Mouse (Mus musculus): ENCODE measurements around the gene 9530053A07Rik. TPM values are rescaled to one million over a fixed set of nuclear protein-coding genes. Genes with fewer than 3 reads are reported as not detected.

9530053A07Rik gene
- polyA plus RNA-seq, 1 experiment from 2014 or later: 0.05 TPM

- Histone ChIP-seq H3K27ac (ENCODE audit: low read depth, low read length) (no peak overlapping the region), H3K4me3 (ENCODE audit: low read depth, low read length) (no peak overlapping the region), H3K4me1 (replicated peaks; ENCODE audit: control insufficient read depth, insufficient read depth, low read length) (no peaks in the 10 kb centered on the region; the same call in 1 of the 2 replicates), H3K9ac (ENCODE audit: low read depth, low read length) (no peak overlapping the region), H3K9me3 (ENCODE audit: control insufficient read depth, low read length) (no peaks in the 10 kb centered on the region), H3K4me2 (replicated peaks; ENCODE audit: low read depth, low read length) (no peak overlapping the region), H3K27me3 (ENCODE audit: control insufficient read depth, insufficient read depth, low read length) (no peaks in the 10 kb centered on the region), H3K36me3 (ENCODE audit: control insufficient read depth, insufficient read depth, low read length) (peaks cover 46% of the 10 kb centered on the region)
- WGBS: 98% methylated on average over 22 of the region's 22 CpGs
- DNase-seq (ENCODE audit: low spot score) (no peak), ATAC-seq (ENCODE audit: low FRiP score) (no peak)
Observed at GRCm38 (mm10) chr7:28182320-28182719, 53.1 kb downstream of the 9530053A07Rik start.

- Histone ChIP-seq H3K4me2 (replicated peaks; ENCODE audit: low read depth, low read length) (no peak overlapping the region), H3K27me3 (ENCODE audit: control insufficient read depth, insufficient read depth, low read length) (no peaks in the 10 kb centered on the region), H3K4me3 (ENCODE audit: low read depth, low read length) (no peak overlapping the region), H3K27ac (ENCODE audit: low read depth, low read length) (no peak overlapping the region), H3K9ac (ENCODE audit: low read depth, low read length) (no peak overlapping the region), H3K4me1 (replicated peaks; ENCODE audit: control insufficient read depth, insufficient read depth, low read length) (no peaks in the 10 kb centered on the region; the same call in 1 of the 2 replicates), H3K9me3 (ENCODE audit: control insufficient read depth, low read length) (no peaks in the 10 kb centered on the region), H3K36me3 (ENCODE audit: control insufficient read depth, insufficient read depth, low read length) (peaks cover 50% of the 10 kb centered on the region)
- DNase-seq (ENCODE audit: low spot score): no peak
- 94% methylated on average over 14 of the region's 14 CpGs for WGBS
- no peak for ATAC-seq (ENCODE audit: low FRiP score)
Observed at GRCm38 (mm10) chr7:28185884-28186283, 56.6 kb downstream of the 9530053A07Rik start.

GRCm38 (mm10) chr7:28186631-28187030 is 57.4 kb downstream of the 9530053A07Rik start:
- Histone ChIP-seq H3K9ac (ENCODE audit: low read depth, low read length) (no peak overlapping the region), H3K4me3 (ENCODE audit: low read depth, low read length) (no peak overlapping the region), H3K27ac (ENCODE audit: low read depth, low read length) (no peak overlapping the region), H3K36me3 (ENCODE audit: control insufficient read depth, insufficient read depth, low read length) (peaks cover 50% of the 10 kb centered on the region), H3K4me2 (replicated peaks; ENCODE audit: low read depth, low read length) (no peak overlapping the region), H3K9me3 (ENCODE audit: control insufficient read depth, low read length) (no peaks in the 10 kb centered on the region), H3K4me1 (replicated peaks; ENCODE audit: control insufficient read depth, insufficient read depth, low read length) (no peaks in the 10 kb centered on the region), H3K27me3 (ENCODE audit: control insufficient read depth, insufficient read depth, low read length) (no peaks in the 10 kb centered on the region)
- ATAC-seq (ENCODE audit: low FRiP score) (no peak), DNase-seq (ENCODE audit: low spot score) (no peak)
- WGBS: 90% methylated on average over 8 of the region's 8 CpGs

GRCm38 (mm10) chr7:28191489-28191888 is 62.2 kb downstream of the 9530053A07Rik start:
- Histone ChIP-seq H3K27ac (ENCODE audit: low read depth, low read length) (no peak overlapping the region), H3K4me3 (ENCODE audit: low read depth, low read length) (no peak overlapping the region), H3K36me3 (ENCODE audit: control insufficient read depth, insufficient read depth, low read length) (peaks cover 17% of the 10 kb centered on the region), H3K4me1 (replicated peaks; ENCODE audit: control insufficient read depth, insufficient read depth, low read length) (no peaks in the 10 kb centered on the region), H3K9me3 (ENCODE audit: control insufficient read depth, low read length) (no peaks in the 10 kb centered on the region), H3K27me3 (ENCODE audit: control insufficient read depth, insufficient read depth, low read length) (no peaks in the 10 kb centered on the region), H3K9ac (ENCODE audit: low read depth, low read length) (no peak overlapping the region), H3K4me2 (replicated peaks; ENCODE audit: low read depth, low read length) (no peak overlapping the region)
- DNase-seq (ENCODE audit: low spot score) (no peak), ATAC-seq (ENCODE audit: low FRiP score) (no peak)
- 98% methylated on average over 3 of the region's 3 CpGs for WGBS

- Histone ChIP-seq H3K4me3 (ENCODE audit: low read depth, low read length) (no peak overlapping the region), H3K9me3 (ENCODE audit: control insufficient read depth, low read length) (no peaks in the 10 kb centered on the region), H3K27me3 (ENCODE audit: control insufficient read depth, insufficient read depth, low read length) (no peaks in the 10 kb centered on the region), H3K9ac (ENCODE audit: low read depth, low read length) (no peak overlapping the region), H3K27ac (ENCODE audit: low read depth, low read length) (no peak overlapping the region), H3K4me1 (replicated peaks; ENCODE audit: control insufficient read depth, insufficient read depth, low read length) (no peaks in the 10 kb centered on the region), H3K36me3 (ENCODE audit: control insufficient read depth, insufficient read depth, low read length) (peaks cover 14% of the 10 kb centered on the region), H3K4me2 (replicated peaks; ENCODE audit: low read depth, low read length) (no peak overlapping the region)
- DNase-seq (ENCODE audit: low spot score) (no peak), ATAC-seq (ENCODE audit: low FRiP score) (no peak)
- WGBS: 95% methylated on average over 1 of the region's 1 CpGs
Observed at GRCm38 (mm10) chr7:28191903-28192302, 62.6 kb downstream of the 9530053A07Rik start.

GRCm38 (mm10) chr7:28195414-28196098 is 66.3 kb downstream of the 9530053A07Rik start:
- no peaks in the 10 kb centered on the region for H3K9me3 ChIP-seq (ENCODE audit: control insufficient read depth, low read length)
- WGBS: 84% methylated on average over 5 of the region's 5 CpGs
- ATAC-seq (ENCODE audit: low FRiP score) (no peak), DNase-seq (ENCODE audit: low spot score) (no peak)
- no peak overlapping the region for H3K4me3 ChIP-seq (ENCODE audit: low read depth, low read length)
- H3K27me3 ChIP-seq (ENCODE audit: control insufficient read depth, insufficient read depth, low read length): no peaks in the 10 kb centered on the region
- no peak overlapping the region for H3K4me2 ChIP-seq (replicated peaks; ENCODE audit: low read depth, low read length)
- peaks cover 5% of the 10 kb centered on the region; the same call in 1 of the 2 replicates for H3K36me3 ChIP-seq (ENCODE audit: control insufficient read depth, insufficient read depth, low read length)
- H3K4me1 ChIP-seq (replicated peaks; ENCODE audit: control insufficient read depth, insufficient read depth, low read length): no peaks in the 10 kb centered on the region
- no peak overlapping the region for H3K27ac ChIP-seq (ENCODE audit: low read depth, low read length)
- no peak overlapping the region for H3K9ac ChIP-seq (ENCODE audit: low read depth, low read length)

- DNase-seq (ENCODE audit: low spot score): no peak
- H3K9ac ChIP-seq (ENCODE audit: low read depth, low read length): no peak overlapping the region
- no peaks in the 10 kb centered on the region for H3K27me3 ChIP-seq (ENCODE audit: control insufficient read depth, insufficient read depth, low read length)
- H3K9me3 ChIP-seq (ENCODE audit: control insufficient read depth, low read length): no peaks in the 10 kb centered on the region
- peaks cover 5% of the 10 kb centered on the region; the same call in 1 of the 2 replicates for H3K36me3 ChIP-seq (ENCODE audit: control insufficient read depth, insufficient read depth, low read length)
- no peak overlapping the region for H3K4me2 ChIP-seq (replicated peaks; ENCODE audit: low read depth, low read length)
- no peak overlapping the region for H3K4me3 ChIP-seq (ENCODE audit: low read depth, low read length)
- no peak overlapping the region for H3K27ac ChIP-seq (ENCODE audit: low read depth, low read length)
- 0 out of 2 replicates have a peak, but pooled peaks have one; percentile 10 for ATAC-seq (ENCODE audit: low FRiP score)
- no peaks in the 10 kb centered on the region for H3K4me1 ChIP-seq (replicated peaks; ENCODE audit: control insufficient read depth, insufficient read depth, low read length)
- WGBS: 58% methylated on average over 14 of the region's 14 CpGs
Observed at GRCm38 (mm10) chr7:28196528-28196927, 67.3 kb downstream of the 9530053A07Rik start.

GRCm38 (mm10) chr7:28199054-28199453 is 69.8 kb downstream of the 9530053A07Rik start:
- no peak overlapping the region for H3K4me3 ChIP-seq (ENCODE audit: low read depth, low read length)
- no peaks in the 10 kb centered on the region for H3K4me1 ChIP-seq (replicated peaks; ENCODE audit: control insufficient read depth, insufficient read depth, low read length)
- no peaks in the 10 kb centered on the region for H3K9me3 ChIP-seq (ENCODE audit: control insufficient read depth, low read length)
- H3K4me2 ChIP-seq (replicated peaks; ENCODE audit: low read depth, low read length): no peak overlapping the region
- peaks cover 2% of the 10 kb centered on the region; the same call in 1 of the 2 replicates for H3K36me3 ChIP-seq (ENCODE audit: control insufficient read depth, insufficient read depth, low read length)
- WGBS: 80% methylated on average over 4 of the region's 4 CpGs
- DNase-seq (ENCODE audit: low spot score) (no peak), ATAC-seq (ENCODE audit: low FRiP score) (no peak)
- H3K9ac ChIP-seq (ENCODE audit: low read depth, low read length): no peak overlapping the region
- H3K27ac ChIP-seq (ENCODE audit: low read depth, low read length): no peak overlapping the region
- no peaks in the 10 kb centered on the region for H3K27me3 ChIP-seq (ENCODE audit: control insufficient read depth, insufficient read depth, low read length)
